Mouse (Mus musculus) gastrocnemius, adult 2 months (tissue): ENCODE measurements around the gene Zer1. TPM values are rescaled to one million over a fixed set of nuclear protein-coding genes. Genes with fewer than 3 reads are reported as not detected.
A peak's percentile ranks its signal among the peaks of the same experiment; 100 is the strongest.

ENCODE experiments used
- DNase-seq: peaks from one replicate; pipeline ENCODE4 v3.0.0; 2022
- H3K27ac ChIP-seq: fragments of 200-600 bp; 2 replicates; pipeline ENCODE4 v1.8.1; 2022; ENCODE audit warnings: mild to moderate bottlenecking
- H3K4me3 ChIP-seq: fragments of 200-600 bp; 2 replicates; pipeline ENCODE4 v1.8.1; 2022; ENCODE audit warnings: mild to moderate bottlenecking, moderate library complexity
- CTCF ChIP-seq: fragments of 200-600 bp; IDR thresholded peaks from 2 replicates; pipeline ENCODE4 v1.8.1; 2022; ENCODE audit warnings: antibody characterized with exemption, mild to moderate bottlenecking, moderate library complexity
- intact Hi-C: fragments of 180-260 bp; cut with DNase I; formaldehyde crosslinking; loops from one replicate; pipeline ENCODE4 v1.15.1; 2025
- total RNA-seq, 2 experiments: library from RNA; stranded (reverse); gene quantifications; 2 replicates each; pipeline ENCODE4 v1.2.3; 2021

Gene Zer1
- total RNA-seq, 2 experiments from 2014 or later: 23.1 to 25.2 TPM

DNA sequence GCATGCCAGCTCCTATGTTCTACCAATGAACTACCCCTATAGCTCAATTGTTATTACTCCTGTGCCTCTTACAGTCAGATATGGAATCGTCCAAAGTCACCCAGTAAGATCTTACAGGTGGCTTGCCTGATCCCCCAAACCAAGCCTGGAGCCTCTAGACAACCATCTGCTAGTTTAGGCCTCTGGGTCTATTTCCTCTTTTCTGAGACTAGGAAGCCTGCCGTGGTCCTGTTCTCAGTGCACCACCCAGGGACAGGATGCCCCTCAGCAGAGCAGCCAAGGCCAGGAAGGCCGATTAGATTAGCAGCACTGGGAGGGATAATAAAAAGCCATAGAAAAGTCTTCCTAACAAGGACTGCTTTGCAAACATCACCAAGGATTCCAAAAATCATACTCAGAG, 74.6 kb downstream of the Zer1 start:
- intact Hi-C loops: loop anchor here (2.0 kb wide), 1 partner anchor 13 kb away; no protein-coding TSS in a partner anchor
- no peak overlapping the region for H3K27ac ChIP-seq
- H3K4me3 ChIP-seq: no peak overlapping the region; the same call in 1 of the 2 replicates
- DNase-seq: no peak
- TF ChIP-seq CTCF: no peak

DNA sequence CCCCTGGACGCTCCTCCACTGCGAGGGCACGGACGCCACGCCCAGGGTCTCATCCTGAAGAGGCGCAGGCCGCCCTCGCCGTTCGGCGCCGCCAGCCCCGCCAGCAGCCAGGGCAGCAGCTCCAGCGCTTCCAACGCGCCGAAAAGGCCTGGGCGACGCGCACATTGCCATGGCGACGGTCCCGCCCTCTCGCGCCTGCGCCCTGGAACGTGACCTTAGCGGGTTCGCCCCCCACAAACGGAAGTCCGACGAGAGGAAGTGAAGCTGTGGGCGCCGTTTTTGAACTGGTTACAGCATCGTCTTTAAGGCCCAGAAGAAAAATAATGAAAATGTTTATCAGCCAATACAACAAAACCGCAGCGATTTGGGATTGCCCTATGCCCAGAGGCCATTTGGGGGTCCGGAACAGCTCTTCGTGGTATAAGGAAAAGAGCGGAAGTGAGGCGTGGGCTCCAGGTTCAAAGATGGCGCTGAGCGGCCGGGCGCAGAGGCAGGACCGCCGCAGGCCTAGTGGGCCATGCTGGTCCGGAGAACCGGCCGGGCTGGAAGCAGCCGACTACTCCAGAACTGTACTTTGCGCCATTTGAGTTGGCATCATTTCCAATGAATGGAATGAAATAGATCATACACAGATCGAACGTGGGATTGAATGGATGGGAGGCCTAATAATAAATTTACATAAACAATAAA, 75.5 kb downstream of the Zer1 start, which contains the start of gene Wdr34:
Gene Wdr34 (minus strand): TSS at position 183 of the 690 bp plus-strand sequence.
- intact Hi-C loops: loop anchor here (2.0 kb wide), 1 partner anchor 14 kb away; no protein-coding TSS in a partner anchor

GRCm38 (mm10) chr2:30048101-30048501, 76.3 kb downstream of the Zer1 start:
- DNase-seq: no peak
- Histone ChIP-seq H3K27ac (peak overlapping the region; percentile 97), H3K4me3 (peak overlapping the region; percentile 81)
- TF ChIP-seq CTCF: no peak
- intact Hi-C loops: loop anchor here (2.0 kb wide), 1 partner anchor 15 kb away; no protein-coding TSS in a partner anchor

More for the DNA sequence above, 75.5 kb downstream of the Zer1 start, which contains the start of gene Wdr34:
- no peak for TF ChIP-seq CTCF
- peak within 1 kb of the TSS; percentile 97 for H3K27ac ChIP-seq
- peak; percentile 99 for DNase-seq
- H3K4me3 ChIP-seq: peak within 1 kb of the TSS; percentile 81

Other genes with a start within 250 kb of the Zer1 start
- gene Odf2, start 235.4 kb downstream of the Zer1 start, total RNA-seq: 10 to 100 TPM; 11.9 to 12.7 TPM
- gene Gle1, start 189.2 kb downstream of the Zer1 start, total RNA-seq: 10 to 100 TPM; 23.2 to 28.3 TPM
- gene Sptan1, start 159.0 kb downstream of the Zer1 start, total RNA-seq: 10 to 100 TPM; 41.8 to 62.1 TPM
- 1 to 10 TPM; 4.4 to 5.0 TPM for gene Wdr34, start 75.7 kb downstream of the Zer1 start, total RNA-seq
- 100 to 1,000 TPM in 1 of 2 experiments, 10 to 100 TPM in 1; 93.8 to 110 TPM for gene Set, start 67.2 kb downstream of the Zer1 start, total RNA-seq
- 1 to 10 TPM; 3.6 to 4.1 TPM for gene Pkn3, start 46.9 kb downstream of the Zer1 start, total RNA-seq
- 1 to 10 TPM; 2.0 to 3.5 TPM for gene Zdhhc12, start 30.9 kb downstream of the Zer1 start, total RNA-seq
- 10 to 100 TPM; 12.9 to 17.5 TPM for gene Tbc1d13, start 9.2 kb upstream of the Zer1 start, total RNA-seq
- 10 to 100 TPM; 50.8 to 67.6 TPM for gene Endog, start 46.9 kb upstream of the Zer1 start, total RNA-seq
- gene Spout1, start 53.9 kb upstream of the Zer1 start, total RNA-seq: 1 to 10 TPM; 4.2 to 4.5 TPM
- gene Kyat1, start 81.3 kb upstream of the Zer1 start, total RNA-seq: 10 to 100 TPM; 23.4 to 30.3 TPM
- 10 to 100 TPM; 19.6 to 37.9 TPM for gene Lrrc8a, start 113.1 kb upstream of the Zer1 start, total RNA-seq
- 1 to 10 TPM; 1.1 to 1.4 TPM for gene Gm28035, start 116.0 kb upstream of the Zer1 start, total RNA-seq
- 10 to 100 TPM; 27.8 to 34.5 TPM for gene Phyhd1, start 141.6 kb upstream of the Zer1 start, total RNA-seq
- 1 to 10 TPM in 1 of 2 experiments, not detected in 1; 1.8 TPM for gene Gm28038, start 156.5 kb upstream of the Zer1 start, total RNA-seq
- 10 to 100 TPM; 20.2 to 21.0 TPM for gene Dolk, start 161.7 kb upstream of the Zer1 start, total RNA-seq
- gene Nup188, start 161.8 kb upstream of the Zer1 start, total RNA-seq: 1 to 10 TPM; 8.4 to 9.9 TPM
- 10 to 100 TPM; 12.7 to 18.8 TPM for gene Sh3glb2, start 234.8 kb upstream of the Zer1 start, total RNA-seq
- 10 to 100 TPM; 15.5 to 39.0 TPM for gene Miga2, start 239.6 kb upstream of the Zer1 start, total RNA-seq